Mouse (Mus musculus) activated CD4-positive, CD25-positive, alpha-beta regulatory T cell, adult 4 months (primary cell): ENCODE results near the gene Rhot1. TPM values are rescaled to one million over a fixed set of nuclear protein-coding genes. Genes with fewer than 3 reads are reported as not detected.

Experiments
- ATAC-seq: one replicate; pipeline ENCODE4 v1.8.0; 2017
- polyA plus RNA-seq, 2 experiments: library from polyadenylated mRNA; unstranded; fragments of 100-300 nt; shearing (Covaris generic); gene quantifications; one replicate each; pipeline ENCODE4 v1.2.1; 2017

Rhot1 gene
- polyA plus RNA-seq, 2 experiments from 2014 or later: 23.8 to 29.7 TPM

GRCm38 (mm10) chr11:80289701-80290445 is 81.1 kb downstream of the Rhot1 start:
- ATAC-seq: no peak

GRCm38 (mm10) chr11:80291004-80291403 is 82.2 kb downstream of the Rhot1 start:
- ATAC-seq: no peak

- ATAC-seq: no peak
Measured at GRCm38 (mm10) chr11:80292463-80292862, 83.6 kb downstream of the Rhot1 start.

GRCm38 (mm10) chr11:80295066-80295465 is 86.2 kb downstream of the Rhot1 start:
- no peak for ATAC-seq

- ATAC-seq: no peak
Measured at GRCm38 (mm10) chr11:80295785-80296184, 87.0 kb downstream of the Rhot1 start.

GRCm38 (mm10) chr11:80299513-80300235 is 90.9 kb downstream of the Rhot1 start:
- ATAC-seq: no peak

GRCm38 (mm10) chr11:80300551-80301315 is 91.9 kb downstream of the Rhot1 start, which contains the start of gene Rhbdl3:
Rhbdl3 (plus strand) TSS chr11:80300912.
- no peak for ATAC-seq

- no peak for ATAC-seq
Measured at GRCm38 (mm10) chr11:80301316-80302045, 92.7 kb downstream of the Rhot1 start.

GRCm38 (mm10) chr11:80302046-80302390 is 93.2 kb downstream of the Rhot1 start:
- no peak for ATAC-seq

GRCm38 (mm10) chr11:80302536-80302935 is 93.7 kb downstream of the Rhot1 start:
- ATAC-seq: peak; percentile 87

GRCm38 (mm10) chr11:80303746-80304145 is 94.9 kb downstream of the Rhot1 start:
- no peak for ATAC-seq

GRCm38 (mm10) chr11:80304846-80305245 is 96.0 kb downstream of the Rhot1 start:
- no peak for ATAC-seq

- ATAC-seq: no peak
Measured at GRCm38 (mm10) chr11:80308537-80308936, 99.7 kb downstream of the Rhot1 start.

- ATAC-seq: no peak
Measured at GRCm38 (mm10) chr11:80311271-80311670, 102.5 kb downstream of the Rhot1 start.

- no peak for ATAC-seq
Measured at GRCm38 (mm10) chr11:80312049-80312448, 103.2 kb downstream of the Rhot1 start.

- ATAC-seq: no peak
Measured at GRCm38 (mm10) chr11:80312565-80312964, 103.7 kb downstream of the Rhot1 start.

GRCm38 (mm10) chr11:80313462-80313861 is 104.6 kb downstream of the Rhot1 start:
- no peak for ATAC-seq

GRCm38 (mm10) chr11:80313944-80314343 is 105.1 kb downstream of the Rhot1 start:
- no peak for ATAC-seq

- ATAC-seq: no peak
Measured at GRCm38 (mm10) chr11:80315743-80316639, 107.2 kb downstream of the Rhot1 start.
